Mouse (Mus musculus): ENCODE measurements around the gene Med17. TPM values are rescaled to one million over a fixed set of nuclear protein-coding genes. Genes with fewer than 3 reads are reported as not detected.
A peak's percentile ranks its signal among the peaks of the same experiment; 100 is the strongest.

Med17 gene
- total RNA-seq, 4 experiments from 2014 or later, result 45.0 to 56.4 (median 49.6) TPM

DNA sequence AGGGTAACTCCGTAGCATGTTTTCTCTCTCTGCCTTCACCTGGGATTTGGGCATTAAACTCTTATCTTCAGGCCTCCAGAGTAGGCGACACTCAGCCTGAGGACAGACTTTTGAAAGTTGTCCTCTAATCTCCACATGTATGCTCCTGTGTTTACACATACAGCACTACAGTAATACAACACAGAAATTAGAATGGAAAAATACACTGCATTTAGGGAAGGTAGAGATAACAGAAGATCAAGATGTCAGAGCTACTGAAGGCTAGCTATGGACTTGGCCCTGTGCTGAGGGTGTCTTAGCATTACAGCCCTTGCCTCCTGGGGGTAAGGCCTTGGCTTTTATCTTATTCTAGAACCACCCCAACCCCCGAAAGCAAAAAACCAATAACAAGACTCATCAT is 8.7 kb upstream of the Med17 start:
- no peak for DNase-seq

- DNase-seq, result no peak
These were observed 8.1 kb upstream of the Med17 start for GRCm38 (mm10) chr9:15287846-15288245.

- DNase-seq, result no peak
These were observed 5.7 kb upstream of the Med17 start for GRCm38 (mm10) chr9:15285443-15285842.

GRCm38 (mm10) chr9:15280491-15280879 is 754 bp upstream of the Med17 start:
- no peak for DNase-seq

DNA sequence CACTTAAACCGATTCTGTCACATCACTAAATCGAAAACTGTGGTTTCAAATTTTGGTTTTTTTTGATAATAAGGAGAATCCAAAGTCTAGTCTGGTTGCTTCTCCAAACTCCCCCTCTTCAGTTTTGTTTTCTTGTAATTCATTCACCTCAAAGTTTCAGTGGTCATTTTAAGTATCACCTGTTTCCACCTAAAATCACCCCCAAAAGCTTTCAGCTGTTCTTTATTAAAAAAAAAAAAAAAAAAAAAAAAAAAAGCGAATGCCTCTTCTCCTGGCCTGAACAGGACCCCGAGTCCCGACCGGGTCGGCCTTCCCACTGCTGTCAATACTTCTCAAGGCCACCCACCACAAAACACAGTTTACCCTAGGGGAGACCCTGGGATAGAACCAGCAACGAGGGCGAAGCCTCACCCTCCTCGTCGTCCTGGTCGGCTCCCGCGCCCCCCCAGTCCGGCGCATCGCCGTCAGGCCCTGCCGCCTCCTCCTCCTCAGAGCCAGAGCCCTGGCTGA is 537 bp downstream of the Med17 start:
- DNase-seq, result no peak

GRCm38 (mm10) chr9:15278343-15278742 is 1.4 kb downstream of the Med17 start:
- DNase-seq, result no peak

GRCm38 (mm10) chr9:15276855-15277254 is 2.9 kb downstream of the Med17 start:
- no peak for DNase-seq

GRCm38 (mm10) chr9:15273981-15274380 is 5.8 kb downstream of the Med17 start:
- DNase-seq, result no peak

- no peak for DNase-seq
These were observed 16.2 kb downstream of the Med17 start for GRCm38 (mm10) chr9:15263487-15263886.

- no peak for DNase-seq
These were observed 17.8 kb downstream of the Med17 start for GRCm38 (mm10) chr9:15261980-15262379.

DNA sequence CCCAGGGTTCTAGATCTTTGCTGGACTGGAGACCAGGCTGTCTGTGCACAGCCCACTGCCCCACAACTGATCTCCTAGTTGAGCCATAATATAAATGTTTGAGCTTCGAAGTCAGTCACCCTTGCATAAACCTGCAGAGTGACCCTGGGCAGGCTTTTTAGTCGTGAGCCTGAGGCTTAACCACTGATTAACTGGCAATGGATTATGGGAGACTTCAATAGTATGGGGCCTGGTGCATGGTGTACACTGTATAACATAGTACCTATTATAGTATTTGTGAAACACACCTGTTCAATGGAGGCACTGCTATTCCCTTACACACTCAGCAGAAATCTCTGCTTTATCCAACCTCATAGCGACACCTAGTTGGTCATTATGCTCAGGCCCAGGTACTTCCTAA is 23.5 kb downstream of the Med17 start:
- no peak for DNase-seq

- DNase-seq, result no peak
These were observed 25.2 kb downstream of the Med17 start for GRCm38 (mm10) chr9:15254501-15254900.

GRCm38 (mm10) chr9:15252196-15252595 is 27.5 kb downstream of the Med17 start:
- no peak for DNase-seq

GRCm38 (mm10) chr9:15250376-15250775 is 29.4 kb downstream of the Med17 start:
- DNase-seq, result no peak

- DNase-seq, result no peak
These were observed 34.2 kb downstream of the Med17 start for GRCm38 (mm10) chr9:15245319-15246075.

DNA sequence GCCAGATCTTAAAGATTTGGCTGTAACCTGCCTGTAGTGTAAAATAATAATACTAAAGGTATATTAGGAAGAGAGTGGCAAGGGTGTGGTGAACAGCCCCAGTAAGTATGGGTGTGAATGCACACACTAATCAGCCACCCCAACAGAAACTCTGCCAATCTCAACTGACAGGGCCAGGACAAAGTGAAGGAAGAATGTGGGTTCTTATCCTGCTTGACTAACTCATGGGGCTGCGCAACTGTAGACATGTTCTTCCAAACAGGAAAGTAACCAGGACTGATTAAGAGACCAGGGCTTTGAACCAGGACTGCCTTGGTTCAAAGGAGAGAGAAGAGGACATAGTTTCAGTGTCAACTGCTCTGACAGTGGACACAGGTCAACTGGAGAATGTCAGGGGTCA is 37.6 kb downstream of the Med17 start:
- DNase-seq, result no peak

GRCm38 (mm10) chr9:15241596-15241939 is 38.2 kb downstream of the Med17 start:
- DNase-seq, result peak; percentile 30

GRCm38 (mm10) chr9:15240863-15241595 is 38.7 kb downstream of the Med17 start:
- no peak for DNase-seq

- no peak for DNase-seq
These were observed 39.7 kb downstream of the Med17 start for GRCm38 (mm10) chr9:15240006-15240405.

DNA sequence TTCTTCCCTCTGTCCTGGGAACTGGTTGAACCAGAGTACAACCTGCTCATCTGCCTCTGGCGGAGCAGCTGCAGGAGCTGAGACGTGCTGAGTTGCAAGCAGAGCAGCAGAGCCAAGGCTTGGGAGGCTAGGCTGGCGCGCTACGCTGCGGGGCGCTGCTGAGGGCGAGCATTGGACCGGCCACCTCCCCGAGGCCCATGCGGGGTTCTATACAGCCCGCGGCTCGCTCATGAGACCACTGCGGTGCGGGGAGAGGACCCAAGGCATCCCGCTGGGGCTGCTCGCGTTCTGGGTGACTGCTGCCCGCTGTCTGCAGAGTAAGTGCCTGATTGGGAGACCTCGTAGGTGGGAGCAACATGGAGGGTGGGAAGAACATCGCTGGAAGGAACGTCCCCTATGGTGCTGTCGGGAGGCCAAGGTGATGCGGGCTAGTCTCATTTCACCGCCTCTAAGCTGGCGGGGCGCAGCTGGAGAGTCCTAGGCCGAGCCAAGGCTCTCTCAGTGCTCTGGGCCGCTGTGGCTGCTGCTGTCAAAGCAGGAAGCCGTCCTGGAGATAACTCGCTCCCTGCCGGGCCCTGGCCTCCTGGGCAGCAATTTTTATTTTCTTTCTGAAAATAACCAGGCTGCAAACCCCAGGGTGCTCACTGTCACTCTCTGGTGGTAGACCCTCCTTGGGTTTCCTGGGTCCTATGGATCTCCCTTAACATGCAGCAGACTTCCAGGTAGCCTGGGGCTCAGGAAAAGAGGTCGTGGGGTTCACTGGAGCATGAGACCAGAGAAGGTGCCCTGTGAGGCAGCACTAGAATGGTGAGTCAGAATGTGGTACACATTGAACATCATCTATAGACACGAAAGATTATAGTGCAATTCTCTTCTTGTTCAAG is 40.4 kb downstream of the Med17 start, which contains the start of gene Vstm5:
Vstm5 (plus strand) TSS at position 4 of the 884 bp plus-strand sequence.
- DNase-seq, result no peak

DNA sequence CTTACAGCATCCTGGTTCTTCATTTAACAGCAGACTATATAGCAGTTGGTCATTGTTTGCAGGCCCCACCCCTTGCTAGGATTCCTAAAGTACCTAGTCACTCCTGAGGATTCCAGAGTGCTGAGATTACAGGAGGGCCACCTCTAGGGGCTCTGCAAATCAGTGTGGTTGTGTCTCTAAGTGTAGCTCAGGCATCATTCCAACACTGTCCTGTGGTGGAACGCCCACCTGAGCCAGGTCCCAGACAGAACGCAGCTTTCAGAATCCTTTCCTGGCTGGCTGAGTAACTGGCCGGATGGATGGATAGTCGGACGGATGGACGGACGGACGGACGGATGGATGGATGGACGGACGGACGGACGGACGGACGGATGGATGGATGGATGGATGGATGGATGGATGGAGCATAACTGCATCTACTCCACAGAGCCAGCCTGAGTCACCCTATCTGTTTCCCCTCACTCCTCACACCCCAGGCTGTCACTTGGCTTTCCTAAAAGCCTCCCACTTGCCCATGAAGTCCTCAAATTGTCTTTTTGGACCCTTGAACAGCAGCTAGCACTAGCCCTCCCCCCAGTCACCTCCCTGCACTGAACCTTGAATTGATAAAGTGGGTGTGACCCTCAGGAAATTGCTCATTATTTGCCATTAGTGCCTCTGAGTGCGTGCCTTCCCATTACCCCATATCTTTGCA is 41.3 kb downstream of the Med17 start:
- DNase-seq, result no peak
